Mouse (Mus musculus) testis, adult 2 months (tissue): ENCODE measurements around the gene Mgst3. TPM values are rescaled to one million over a fixed set of nuclear protein-coding genes. Genes with fewer than 3 reads are reported as not detected.
A peak's percentile ranks its signal among the peaks of the same experiment; 100 is the strongest.

ENCODE experiments used
- H3K27ac ChIP-seq: fragments of 200-500 bp; 2 replicates; pipeline ENCODE4 v1.5.1; 2012; ENCODE audit warnings: low read depth, low read length; ENCODE audit not compliant: control insufficient read depth, insufficient read depth
- H3K27me3 ChIP-seq: fragments of 200-500 bp; 2 replicates; pipeline ENCODE4 v1.6.1; 2012; ENCODE audit warnings: mild to moderate bottlenecking, low read length, moderate library complexity; ENCODE audit not compliant: control insufficient read depth, insufficient read depth
- H3K36me3 ChIP-seq: fragments of 200-500 bp; 2 replicates; pipeline ENCODE4 v1.6.1; 2012; ENCODE audit warnings: mild to moderate bottlenecking, low read length; ENCODE audit not compliant: control insufficient read depth, insufficient read depth
- H3K4me1 ChIP-seq: fragments of 200-500 bp; 2 replicates; pipeline ENCODE4 v1.6.1; 2012; ENCODE audit warnings: low read length; ENCODE audit not compliant: control insufficient read depth, insufficient read depth
- H3K4me3 ChIP-seq: fragments of 200-500 bp; 2 replicates; pipeline ENCODE4 v1.5.1; 2012; ENCODE audit warnings: low read depth, mild to moderate bottlenecking, low read length, moderate library complexity, mixed read lengths; ENCODE audit not compliant: control insufficient read depth
- CTCF ChIP-seq: fragments of 200-500 bp; IDR thresholded peaks from 2 replicates; pipeline ENCODE4 v1.5.1; 2012; ENCODE audit warnings: low read depth, mild to moderate bottlenecking, inconsistent platforms, low read length, moderate library complexity; ENCODE audit not compliant: control insufficient read depth, insufficient read depth, insufficient replicate concordance
- POLR2A ChIP-seq: fragments of 200-500 bp; IDR thresholded peaks from 2 replicates; pipeline ENCODE4 v1.6.1; 2012; ENCODE audit warnings: low read depth, mild to moderate bottlenecking, inconsistent platforms, low read length, moderate library complexity; ENCODE audit not compliant: control insufficient read depth
- polyA plus RNA-seq: library from polyadenylated mRNA; depleted of rRNA; stranded (reverse); fragments of >200 nt; gene quantifications from 2 replicates; pipeline ENCODE4 v1.2.3, GENCODE M21; 2012

Mgst3 gene
- polyA plus RNA-seq, 1 experiment = 18.9 TPM

DNA sequence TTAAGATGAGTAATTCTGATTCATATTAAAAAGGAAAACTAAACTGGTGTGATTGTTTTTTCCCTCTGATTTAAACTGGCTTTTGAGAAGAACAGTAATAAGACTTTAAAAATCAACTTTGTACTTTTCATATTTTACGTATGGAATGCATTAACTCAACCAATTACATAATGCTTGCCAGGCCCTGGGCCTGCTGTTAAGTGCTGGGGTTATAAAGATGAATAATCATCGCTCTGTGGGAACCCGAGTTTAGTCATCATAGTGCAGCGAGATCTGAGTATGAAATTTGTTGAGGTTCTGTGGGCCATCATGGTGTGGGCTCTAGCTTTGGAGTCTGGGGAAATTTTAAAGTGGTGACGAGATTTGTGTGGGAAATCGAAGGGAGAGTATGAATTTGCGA is 33.0 kb upstream of the Mgst3 start:
- Histone ChIP-seq H3K4me3 (no peak overlapping the region), H3K27ac (no peak overlapping the region), H3K4me1 (no peaks in the 10 kb centered on the region), H3K36me3 (no peaks in the 10 kb centered on the region), H3K27me3 (no peaks in the 10 kb centered on the region)
- TF ChIP-seq CTCF = no peak
- no peak for TF ChIP-seq POLR2A

DNA sequence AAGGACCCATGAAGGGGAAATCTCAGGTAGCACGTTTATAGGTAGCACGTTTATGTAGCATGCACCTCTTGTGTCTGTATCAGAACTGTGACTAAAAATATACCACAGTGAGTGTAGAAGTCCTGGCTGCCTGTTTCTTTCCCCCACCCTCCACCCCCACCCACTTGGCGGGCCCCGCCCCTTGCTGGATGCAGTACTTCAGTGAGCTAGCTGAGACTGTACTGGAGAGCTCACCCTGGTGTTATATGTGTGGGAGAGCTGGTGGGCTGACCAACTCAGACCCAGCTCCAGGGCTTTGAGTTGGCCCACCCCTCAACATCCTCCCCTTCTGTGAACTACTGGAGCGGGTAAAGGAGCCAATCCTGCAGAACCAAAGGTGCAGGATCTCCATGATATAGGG is 31.9 kb upstream of the Mgst3 start:
- Histone ChIP-seq H3K4me1 (no peaks in the 10 kb centered on the region), H3K4me3 (no peak overlapping the region), H3K27me3 (no peaks in the 10 kb centered on the region), H3K36me3 (no peaks in the 10 kb centered on the region), H3K27ac (no peak overlapping the region)
- no peak for TF ChIP-seq CTCF
- TF ChIP-seq POLR2A = no peak

DNA sequence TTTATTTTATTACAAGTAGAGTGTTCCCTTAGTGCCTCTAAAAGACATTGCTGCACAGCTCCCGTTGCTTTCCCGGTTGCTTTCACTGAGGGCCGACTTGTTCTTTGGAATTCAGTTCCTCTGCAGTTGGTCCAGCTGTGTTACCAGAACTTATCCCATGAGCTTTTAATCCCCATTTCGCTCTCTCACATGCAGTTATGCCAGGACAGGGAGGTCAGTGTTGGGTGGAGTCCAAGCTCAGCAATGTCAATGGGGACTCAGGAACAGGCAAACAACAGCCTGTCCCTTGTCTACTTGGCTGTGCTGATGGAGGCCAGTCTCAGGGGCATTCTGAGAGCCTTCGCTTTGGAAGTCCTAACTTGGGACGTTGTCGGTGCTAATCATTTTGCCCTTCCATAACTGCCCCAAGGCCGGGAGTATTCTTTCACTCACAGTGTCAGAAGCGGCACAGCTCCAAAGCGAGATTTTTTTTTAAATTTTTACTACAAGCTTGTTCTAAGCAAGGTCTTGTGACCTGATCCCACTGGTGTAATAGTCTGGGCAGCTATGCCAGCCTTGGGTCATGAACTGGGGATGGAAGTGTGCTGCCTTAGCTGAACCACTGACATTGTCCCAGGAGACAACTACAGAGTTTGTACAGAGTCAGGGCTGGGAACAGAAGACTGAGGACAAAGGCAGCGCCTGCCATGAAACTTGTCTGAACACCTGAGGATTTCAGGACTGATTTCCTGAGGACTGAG is 29.0 kb upstream of the Mgst3 start:
- Histone ChIP-seq H3K27ac (no peak overlapping the region), H3K36me3 (no peaks in the 10 kb centered on the region), H3K4me3 (no peak overlapping the region), H3K4me1 (no peaks in the 10 kb centered on the region), H3K27me3 (no peaks in the 10 kb centered on the region)
- no peak for TF ChIP-seq POLR2A
- TF ChIP-seq CTCF = no peak

DNA sequence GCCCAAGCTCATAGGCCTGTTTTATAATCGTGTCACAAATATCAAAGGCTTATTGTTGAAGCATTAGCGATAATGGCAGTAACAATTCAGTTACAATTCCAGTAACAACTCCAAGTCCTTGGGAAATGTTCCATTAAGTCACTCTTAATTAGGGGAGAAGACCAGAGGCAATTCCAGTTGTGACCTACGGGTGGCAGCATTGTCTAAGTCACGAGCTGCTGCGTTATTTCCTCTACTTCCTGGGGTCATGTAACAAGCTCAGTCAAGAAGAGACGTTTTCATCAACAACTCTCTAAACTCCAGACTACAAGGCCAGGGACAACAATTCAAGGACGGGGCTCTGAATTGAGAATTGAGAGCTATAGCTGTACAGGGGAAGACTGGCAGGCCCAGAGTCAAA is 21.2 kb upstream of the Mgst3 start:
- Histone ChIP-seq H3K36me3 (no peaks in the 10 kb centered on the region), H3K27me3 (no peaks in the 10 kb centered on the region), H3K27ac (no peak overlapping the region)

DNA sequence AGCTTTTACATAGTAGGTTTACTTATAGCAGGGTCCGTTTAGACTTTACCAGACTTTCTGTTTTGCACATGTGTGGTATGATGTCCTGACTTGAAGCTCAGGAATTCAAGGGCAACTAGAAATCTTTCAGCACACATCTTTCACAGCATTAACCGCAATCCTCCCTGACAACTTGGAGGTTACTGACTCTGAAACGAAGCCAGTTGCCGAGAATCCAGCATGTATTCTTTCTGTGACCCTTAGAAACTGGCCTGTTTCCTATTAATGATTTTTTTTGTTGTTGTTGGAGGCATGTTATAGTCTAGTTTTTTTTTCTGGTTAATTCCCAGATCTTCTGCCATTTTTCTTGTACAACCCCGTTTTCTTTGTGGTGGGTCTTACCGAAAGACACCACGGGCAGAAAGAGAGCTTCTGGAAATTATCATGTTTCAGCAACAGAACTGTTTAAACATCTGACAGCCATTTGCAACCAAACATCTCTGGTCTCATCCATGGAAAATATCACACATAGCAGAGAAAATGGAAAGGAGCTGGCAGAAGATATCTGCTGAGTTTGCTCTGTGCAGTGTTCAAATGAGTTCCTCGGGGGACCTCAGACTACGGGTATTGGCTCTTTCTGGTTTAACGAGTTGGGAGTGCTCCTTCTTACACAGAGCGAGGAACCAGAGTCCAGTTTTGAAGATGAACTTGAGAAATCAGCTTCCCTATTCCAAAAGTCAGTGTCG is 18.5 kb upstream of the Mgst3 start:
- Histone ChIP-seq H3K27ac (no peak overlapping the region), H3K4me1 (peaks cover 7% of the 10 kb centered on the region), H3K36me3 (no peaks in the 10 kb centered on the region), H3K4me3 (no peak overlapping the region), H3K27me3 (no peaks in the 10 kb centered on the region)
- no peak for TF ChIP-seq POLR2A
- TF ChIP-seq CTCF = no peak

More for the DNA sequence above, 21.2 kb upstream of the Mgst3 start:
- Histone ChIP-seq H3K4me3 (no peak overlapping the region), H3K4me1 (peaks cover 3% of the 10 kb centered on the region)
- TF ChIP-seq CTCF = peak; percentile 33; the same call in 1 of the 2 replicates
- TF ChIP-seq POLR2A = no peak

DNA sequence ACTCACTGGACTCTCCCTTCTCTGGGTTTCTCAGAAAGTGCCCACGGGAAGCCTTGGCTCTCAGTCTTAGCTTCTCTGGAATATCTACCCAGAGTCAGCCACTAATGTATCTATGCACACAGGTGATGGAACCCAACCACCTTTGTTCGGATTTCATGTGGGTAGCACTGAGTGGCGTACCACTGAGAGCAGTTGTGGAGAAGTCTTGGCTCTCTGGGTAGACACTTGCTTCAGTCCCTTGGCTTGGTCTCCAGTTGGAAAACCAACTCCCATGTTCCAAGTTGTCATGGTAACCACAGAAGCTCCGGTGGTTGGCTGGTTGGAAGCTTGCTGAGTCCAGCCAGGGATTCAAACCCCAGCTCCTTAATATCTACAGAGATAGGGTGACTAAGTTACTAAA is 16.0 kb upstream of the Mgst3 start:
- peaks cover 7% of the 10 kb centered on the region for H3K4me1 ChIP-seq
- peak overlapping the region; percentile 41; the same call in 1 of the 2 replicates for H3K4me3 ChIP-seq
- TF ChIP-seq POLR2A (no peak), CTCF (no peak)
- peak overlapping the region; percentile 95 for H3K27ac ChIP-seq
- no peaks in the 10 kb centered on the region for H3K36me3 ChIP-seq
- H3K27me3 ChIP-seq = no peaks in the 10 kb centered on the region

DNA sequence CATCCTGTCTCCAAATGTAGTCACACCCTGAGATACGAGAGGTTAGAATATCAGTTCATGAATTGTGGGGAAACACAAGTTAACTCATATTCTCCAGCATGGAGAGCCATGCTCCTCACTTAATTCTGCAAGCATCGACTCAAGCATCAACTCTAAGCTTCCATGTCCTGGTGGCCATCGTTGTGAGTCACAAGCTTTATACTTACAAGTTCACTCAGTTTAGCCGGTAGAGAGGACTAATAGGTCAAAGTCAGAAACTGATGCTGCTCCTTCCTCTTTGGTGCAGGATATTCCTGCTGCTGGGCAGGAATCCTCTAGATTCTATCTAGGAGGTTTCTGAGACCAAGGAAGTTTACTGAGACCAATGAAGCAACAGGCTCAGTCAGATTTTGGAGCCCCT is 11.6 kb upstream of the Mgst3 start:
- TF ChIP-seq CTCF (no peak), POLR2A (no peak)
- H3K27me3 ChIP-seq = no peaks in the 10 kb centered on the region
- peaks cover 6% of the 10 kb centered on the region for H3K4me1 ChIP-seq
- no peak overlapping the region for H3K4me3 ChIP-seq
- H3K36me3 ChIP-seq = no peaks in the 10 kb centered on the region
- H3K27ac ChIP-seq = no peak overlapping the region
